Mouse (Mus musculus): ENCODE results near the gene Asb1.

DNA sequence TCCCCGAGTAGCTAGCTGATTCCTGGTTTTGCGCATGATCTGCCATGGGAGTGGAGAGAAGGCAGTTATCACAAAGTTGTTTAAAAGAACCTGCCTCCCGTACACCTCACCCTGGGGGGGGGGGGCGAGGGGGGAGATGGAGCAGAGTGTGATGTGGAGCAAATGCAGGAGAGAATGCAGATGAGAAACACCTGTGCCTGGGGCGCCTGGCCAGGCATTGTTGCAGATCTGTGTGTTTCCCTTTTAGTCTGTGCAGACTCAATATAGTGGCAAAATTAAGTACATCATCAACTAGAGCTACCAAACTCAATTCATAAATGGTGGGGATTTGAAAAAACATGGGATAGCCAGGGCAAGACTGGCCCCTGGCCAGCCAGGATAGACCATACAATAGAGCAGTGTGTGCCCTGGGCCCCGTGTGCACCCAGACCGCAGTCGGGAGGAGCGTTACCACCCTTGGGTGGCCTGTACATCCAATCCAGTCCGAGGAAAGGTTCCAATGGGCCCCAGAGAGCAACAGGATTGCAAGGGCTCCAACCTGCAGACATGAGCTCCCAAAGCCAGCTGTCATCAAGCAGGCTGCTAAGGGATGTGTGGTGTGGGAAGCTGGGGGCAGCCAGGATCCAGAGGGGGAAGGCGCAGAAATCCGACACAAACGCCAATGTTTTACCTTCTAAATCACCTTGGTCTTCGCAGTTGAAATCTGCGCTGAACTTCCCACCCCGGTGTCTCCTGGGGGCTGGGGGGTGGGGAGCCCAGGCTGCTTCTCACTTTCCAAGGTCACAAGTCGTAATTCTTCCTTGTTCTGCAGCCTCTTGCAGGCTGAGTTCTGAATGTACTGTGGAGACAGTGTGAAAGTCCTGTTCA is 44.9 kb downstream of the Asb1 start:
- TF ChIP-seq CTCF (IDR thresholded peaks at IDR 0.05) (no peak), EP300 (IDR thresholded peaks at IDR 0.05) (no peak)

All from lung, postnatal 0 days (tissue).